Mouse (Mus musculus) kidney, adult 18-20 months (tissue): ENCODE data around the gene Tkfc.

Experiments
- DNase-seq: peaks from one replicate; pipeline ENCODE4 v3.0.0; 2021

Tkfc gene

GRCm38 (mm10) chr19:10605293-10605900, at the start of gene Tkfc, which contains the start of gene Ddb1:
Gene Tkfc (minus strand): TSS chr19:10605654.
Gene Ddb1 (plus strand): TSS chr19:10605327.
- DNase-seq: peak; percentile 99

GRCm38 (mm10) chr19:10648156-10648555, 42.7 kb upstream of the Tkfc start:
- no peak for DNase-seq

- DNase-seq: no peak
These were observed 40.2 kb upstream of the Tkfc start for GRCm38 (mm10) chr19:10645616-10646015.

- DNase-seq: no peak
These were observed 35.3 kb upstream of the Tkfc start for GRCm38 (mm10) chr19:10640589-10641378.

GRCm38 (mm10) chr19:10640080-10640479, 34.6 kb upstream of the Tkfc start:
- no peak for DNase-seq

- DNase-seq: no peak
These were observed 32.4 kb upstream of the Tkfc start for GRCm38 (mm10) chr19:10637840-10638239.

GRCm38 (mm10) chr19:10634872-10635318, 29.4 kb upstream of the Tkfc start:
- DNase-seq: peak; percentile 73

- peak; percentile 45 for DNase-seq
These were observed 28.8 kb upstream of the Tkfc start, which contains the start of gene Vwce for GRCm38 (mm10) chr19:10634106-10634871. Gene Vwce (plus strand): TSS chr19:10634213.

GRCm38 (mm10) chr19:10608573-10609240, 3.3 kb upstream of the Tkfc start:
- no peak for DNase-seq

- DNase-seq: no peak
These were observed 608 bp upstream of the Tkfc start for GRCm38 (mm10) chr19:10605901-10606622.

GRCm38 (mm10) chr19:10604534-10604933, 920 bp downstream of the Tkfc start:
- DNase-seq: no peak

GRCm38 (mm10) chr19:10603660-10604523, 1.6 kb downstream of the Tkfc start:
- DNase-seq: peak; percentile 79

GRCm38 (mm10) chr19:10602787-10603186, 2.7 kb downstream of the Tkfc start:
- DNase-seq: peak; percentile 90

- no peak for DNase-seq
These were observed 3.1 kb downstream of the Tkfc start for GRCm38 (mm10) chr19:10602247-10602769.

GRCm38 (mm10) chr19:10599648-10600047, 5.8 kb downstream of the Tkfc start:
- DNase-seq: no peak

- DNase-seq: no peak
These were observed 7.3 kb downstream of the Tkfc start for GRCm38 (mm10) chr19:10598188-10598587.

- no peak for DNase-seq
These were observed 13.6 kb downstream of the Tkfc start for GRCm38 (mm10) chr19:10591659-10592377.

GRCm38 (mm10) chr19:10590301-10590700, 15.2 kb downstream of the Tkfc start:
- no peak for DNase-seq

- DNase-seq: no peak
These were observed 16.2 kb downstream of the Tkfc start for GRCm38 (mm10) chr19:10589127-10589857.
